Mouse (Mus musculus) stomach, embryonic 14.5 days (tissue): ENCODE results near the gene Nrd1. TPM values are rescaled to one million over a fixed set of nuclear protein-coding genes. Genes with fewer than 3 reads are reported as not detected.

ENCODE experiments used
- ATAC-seq: fragments of 200-750 bp; cut with Nextera tagmentation; 2 replicates; pipeline ENCODE4 v1.8.0; 2017; ENCODE audit warnings: low read depth, moderate TSS enrichment; ENCODE audit not compliant: insufficient number of reproducible peaks, insufficient read depth, low FRiP score
- H3K27ac ChIP-seq: fragments of 300-500 bp; sonication (generic); 2 replicates; pipeline ENCODE4 v1.5.1; 2014; ENCODE audit warnings: mild to moderate bottlenecking, low read length, moderate library complexity, mixed read lengths
- H3K27me3 ChIP-seq: fragments of 300-500 bp; sonication (generic); 2 replicates; pipeline ENCODE4 v1.6.1; 2014; ENCODE audit warnings: low read length, control low read depth, mixed read lengths; ENCODE audit not compliant: control insufficient read depth, insufficient read depth
- H3K36me3 ChIP-seq: fragments of 300-500 bp; sonication (generic); 2 replicates; pipeline ENCODE4 v1.6.1; 2014; ENCODE audit warnings: mild to moderate bottlenecking, control low read depth, low read length, moderate library complexity, mixed read lengths; ENCODE audit not compliant: control insufficient read depth, insufficient read depth
- H3K4me1 ChIP-seq: fragments of 300-500 bp; sonication (generic); 2 replicates; pipeline ENCODE4 v1.6.1; 2014; ENCODE audit warnings: low read length, control low read depth, mixed read lengths; ENCODE audit not compliant: control insufficient read depth, insufficient read depth
- H3K4me2 ChIP-seq: fragments of 300-500 bp; sonication (generic); replicated peaks from 2 replicates; pipeline ENCODE4 v1.6.1; 2014; ENCODE audit warnings: low read depth, low read length, control low read depth
- H3K4me3 ChIP-seq: fragments of 300-500 bp; sonication (generic); 2 replicates; pipeline ENCODE4 v1.5.1; 2014; ENCODE audit warnings: low read depth, low read length, control low read depth
- H3K9ac ChIP-seq: fragments of 300-500 bp; sonication (generic); replicated peaks from 2 replicates; pipeline ENCODE4 v1.6.1; 2014; ENCODE audit warnings: low read depth, mild to moderate bottlenecking, control low read depth, low read length, moderate library complexity, mixed read lengths
- H3K9me3 ChIP-seq: fragments of 300-500 bp; sonication (generic); 2 replicates; pipeline ENCODE4 v1.6.1; 2016; ENCODE audit warnings: low read depth, low read length, control low read depth; ENCODE audit not compliant: control insufficient read depth
- WGBS: fragments of 180-500 bp; shearing (Covaris S2); extraction: QIAGEN DNeasy Blood & Tissue Kit; methylation state at CpG from one replicate; pipeline ENCODE4 v1.1.7; 2014; 5-methylcytosine and 5-hydroxymethylcytosine counted together
- polyA plus RNA-seq: library from polyadenylated mRNA; unstranded; fragments of >200 nt; fragmentation: Nextera tagmentation; extraction: Ambion mirVana; gene quantifications from 2 replicates; pipeline ENCODE4 v1.2.1, GENCODE M21; 2014

Nrd1 gene
- polyA plus RNA-seq, 1 experiment from 2014 or later = 60.1 TPM

- no peak overlapping the region for H3K27ac ChIP-seq
- no peaks in the 10 kb centered on the region for H3K4me1 ChIP-seq
- no peak for ATAC-seq
- H3K9ac ChIP-seq = no peak overlapping the region
- no peak overlapping the region for H3K4me2 ChIP-seq
- no peaks in the 10 kb centered on the region for H3K27me3 ChIP-seq
- H3K9me3 ChIP-seq = no peaks in the 10 kb centered on the region
- H3K4me3 ChIP-seq = no peak overlapping the region
- peaks cover 7% of the 10 kb centered on the region; the same call in 1 of the 2 replicates for H3K36me3 ChIP-seq
- WGBS = 91% methylated on average over 4 of the region's 4 CpGs
Observed at GRCm38 (mm10) chr4:109014091-109014490, 13.6 kb downstream of the Nrd1 start.

DNA sequence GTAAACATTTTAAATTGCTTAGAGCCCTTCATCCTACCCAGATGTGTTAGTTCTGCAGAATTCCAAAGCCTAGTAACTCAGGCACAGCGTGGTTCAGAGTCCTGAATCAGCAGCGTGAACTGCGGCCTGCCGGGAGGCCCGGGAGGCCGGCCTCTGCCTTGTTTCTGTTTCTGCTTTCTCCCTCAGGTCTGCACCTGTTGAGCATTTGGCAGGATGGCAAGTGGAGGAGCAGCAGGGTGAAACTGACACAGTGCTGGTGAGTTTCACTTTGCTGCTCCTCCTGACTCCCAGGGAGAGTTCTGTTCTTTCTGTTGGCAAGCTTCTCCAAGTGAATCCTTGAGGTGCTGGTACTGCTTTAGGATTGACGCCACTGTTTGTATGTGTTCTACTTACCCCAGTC lies 17.0 kb downstream of the Nrd1 start:
- Histone ChIP-seq H3K9ac (no peak overlapping the region), H3K9me3 (no peaks in the 10 kb centered on the region), H3K4me3 (no peak overlapping the region), H3K4me1 (no peaks in the 10 kb centered on the region), H3K27ac (no peak overlapping the region), H3K36me3 (peaks cover 10% of the 10 kb centered on the region), H3K27me3 (no peaks in the 10 kb centered on the region), H3K4me2 (no peak overlapping the region)
- WGBS = 62% methylated on average over 7 of the region's 7 CpGs
- no peak for ATAC-seq

DNA sequence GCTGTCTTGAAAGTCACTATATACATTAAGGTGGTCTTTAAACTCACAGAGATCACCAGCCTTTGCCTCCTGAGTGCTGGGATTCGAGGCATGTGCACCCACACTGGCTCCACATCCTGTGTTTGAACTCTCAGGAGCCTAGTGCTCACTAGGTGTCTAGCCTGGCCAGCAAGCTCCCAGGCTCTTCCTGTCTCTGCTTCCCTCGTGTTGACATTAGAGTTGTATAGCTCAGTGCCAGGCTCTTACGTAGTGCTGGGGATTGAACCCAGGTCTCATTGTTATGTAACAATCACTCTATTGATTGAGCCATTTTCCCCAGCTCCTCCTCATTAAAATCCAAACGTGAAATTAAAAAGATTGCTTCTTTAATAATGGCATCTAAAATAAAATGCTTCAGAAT lies 18.8 kb downstream of the Nrd1 start:
- Histone ChIP-seq H3K9me3 (no peaks in the 10 kb centered on the region), H3K4me3 (no peak overlapping the region), H3K9ac (no peak overlapping the region), H3K36me3 (peaks cover 10% of the 10 kb centered on the region), H3K27ac (no peak overlapping the region), H3K4me2 (no peak overlapping the region), H3K27me3 (no peaks in the 10 kb centered on the region), H3K4me1 (no peaks in the 10 kb centered on the region)
- no peak for ATAC-seq
- WGBS = 76% methylated on average over 4 of the region's 4 CpGs

DNA sequence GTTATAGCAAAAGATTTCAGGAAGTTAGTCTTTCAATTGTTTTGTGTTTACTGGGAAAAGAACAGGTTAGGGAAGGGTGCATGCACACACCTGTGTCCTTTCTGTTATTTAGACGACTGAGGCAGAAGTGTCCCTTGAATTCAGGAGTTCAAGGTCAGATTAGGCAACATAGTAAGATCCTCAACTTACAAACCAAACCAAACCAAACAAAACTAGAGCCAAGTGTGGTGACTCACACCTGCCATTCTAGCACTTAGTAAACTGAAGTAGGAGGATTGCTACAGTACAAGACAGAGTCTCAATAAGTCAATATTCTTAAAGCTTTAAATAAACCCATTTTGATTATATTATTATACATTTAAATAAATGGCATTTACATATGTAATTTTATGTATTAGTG lies 21.5 kb downstream of the Nrd1 start:
- ATAC-seq = no peak
- H3K36me3 ChIP-seq = peaks cover 14% of the 10 kb centered on the region
- no peak overlapping the region for H3K4me2 ChIP-seq
- H3K4me1 ChIP-seq = no peaks in the 10 kb centered on the region
- no peaks in the 10 kb centered on the region for H3K9me3 ChIP-seq
- no peak overlapping the region for H3K9ac ChIP-seq
- no peak overlapping the region for H3K4me3 ChIP-seq
- whole genome bisulfite sequencing = 61% methylated on average over 1 of the region's 1 CpGs
- H3K27ac ChIP-seq = no peak overlapping the region
- no peaks in the 10 kb centered on the region for H3K27me3 ChIP-seq

GRCm38 (mm10) chr4:109025061-109025460 lies 24.6 kb downstream of the Nrd1 start:
- H3K27me3 ChIP-seq = no peaks in the 10 kb centered on the region
- H3K4me3 ChIP-seq = no peak overlapping the region
- H3K4me2 ChIP-seq = no peak overlapping the region
- 69% methylated on average over 3 of the region's 3 CpGs for WGBS
- no peak for ATAC-seq
- no peaks in the 10 kb centered on the region for H3K9me3 ChIP-seq
- H3K9ac ChIP-seq = no peak overlapping the region
- peaks cover 14% of the 10 kb centered on the region for H3K36me3 ChIP-seq
- H3K4me1 ChIP-seq = no peaks in the 10 kb centered on the region
- no peak overlapping the region for H3K27ac ChIP-seq

DNA sequence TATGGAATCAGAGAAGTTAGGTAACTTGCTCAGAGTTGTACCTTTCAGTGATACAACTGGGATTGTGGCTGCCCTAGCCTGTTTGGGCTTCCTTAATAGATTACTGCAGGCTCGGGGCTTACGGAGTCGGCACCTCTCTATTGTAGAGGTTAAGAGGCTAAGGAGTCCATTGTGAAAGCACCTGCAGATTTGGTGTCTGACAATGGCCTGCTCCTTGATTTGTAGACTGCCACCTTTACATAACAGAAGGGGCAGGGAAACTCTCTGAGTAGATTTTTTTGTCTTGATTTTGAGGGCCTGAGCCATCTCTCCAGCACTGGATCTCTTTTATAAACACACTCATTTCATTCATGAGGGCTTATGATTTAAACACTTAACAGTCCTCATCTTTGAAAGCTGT lies 26.1 kb downstream of the Nrd1 start:
- Histone ChIP-seq H3K4me3 (no peak overlapping the region), H3K4me2 (no peak overlapping the region), H3K4me1 (no peaks in the 10 kb centered on the region), H3K9ac (no peak overlapping the region), H3K27ac (no peak overlapping the region), H3K27me3 (no peaks in the 10 kb centered on the region), H3K36me3 (peaks cover 23% of the 10 kb centered on the region), H3K9me3 (no peaks in the 10 kb centered on the region)
- WGBS = 82% methylated on average over 3 of the region's 3 CpGs
- ATAC-seq = no peak

- 98% methylated on average over 2 of the region's 2 CpGs for WGBS
Observed at GRCm38 (mm10) chr4:109029857-109030256, 29.4 kb downstream of the Nrd1 start.

DNA sequence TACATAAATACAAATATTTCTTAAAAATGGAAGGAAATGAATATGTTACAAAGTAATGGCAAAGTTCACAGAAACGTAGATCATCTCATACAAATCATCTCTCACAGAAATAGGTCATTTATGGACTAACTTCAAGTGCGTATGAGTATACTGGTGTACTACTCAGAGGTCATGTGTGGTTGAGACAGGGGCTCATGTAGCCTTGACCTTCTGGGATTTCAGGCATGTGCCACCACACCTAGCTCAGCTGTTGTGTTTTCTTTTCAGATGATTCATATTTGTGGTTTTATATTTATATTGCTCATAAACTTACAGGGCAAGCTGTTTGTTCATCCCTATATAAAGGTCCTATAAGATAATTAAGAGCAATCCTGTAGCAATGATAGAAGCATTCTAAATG lies 29.8 kb downstream of the Nrd1 start:
- Histone ChIP-seq H3K4me2 (no peak overlapping the region), H3K9me3 (no peaks in the 10 kb centered on the region), H3K4me3 (no peak overlapping the region), H3K4me1 (no peaks in the 10 kb centered on the region), H3K9ac (no peak overlapping the region), H3K27ac (no peak overlapping the region), H3K36me3 (peaks cover 27% of the 10 kb centered on the region), H3K27me3 (no peaks in the 10 kb centered on the region)
- no peak for ATAC-seq
- 88% methylated on average over 2 of the region's 2 CpGs for WGBS

More at GRCm38 (mm10) chr4:109029857-109030256, 29.4 kb downstream of the Nrd1 start:
- ATAC-seq = no peak
- Histone ChIP-seq H3K4me2 (no peak overlapping the region), H3K27ac (no peak overlapping the region), H3K4me3 (no peak overlapping the region), H3K9me3 (no peaks in the 10 kb centered on the region), H3K36me3 (peaks cover 29% of the 10 kb centered on the region), H3K27me3 (no peaks in the 10 kb centered on the region), H3K9ac (no peak overlapping the region), H3K4me1 (no peaks in the 10 kb centered on the region)

GRCm38 (mm10) chr4:109036327-109036726 lies 35.9 kb downstream of the Nrd1 start:
- H3K36me3 ChIP-seq = peaks cover 41% of the 10 kb centered on the region
- no peak for ATAC-seq
- H3K27ac ChIP-seq = no peak overlapping the region
- no peak overlapping the region for H3K4me2 ChIP-seq
- H3K4me1 ChIP-seq = no peaks in the 10 kb centered on the region
- H3K4me3 ChIP-seq = no peak overlapping the region
- H3K27me3 ChIP-seq = no peaks in the 10 kb centered on the region
- H3K9me3 ChIP-seq = no peaks in the 10 kb centered on the region
- no peak overlapping the region for H3K9ac ChIP-seq
